Mouse (Mus musculus) stomach, adult 2 months (tissue): ENCODE results near the gene Cnot11. TPM values are rescaled to one million over a fixed set of nuclear protein-coding genes. Genes with fewer than 3 reads are reported as not detected.

Experiments used
- polyA plus RNA-seq: library from polyadenylated mRNA; depleted of rRNA; stranded (reverse); fragments of >200 nt; gene quantifications from 2 replicates; pipeline ENCODE4 v1.2.3, GENCODE M21; 2012; rRNA removed

Cnot11 gene
- polyA plus RNA-seq: 10.4 and 16.4 TPM in 2 replicates

DNA sequence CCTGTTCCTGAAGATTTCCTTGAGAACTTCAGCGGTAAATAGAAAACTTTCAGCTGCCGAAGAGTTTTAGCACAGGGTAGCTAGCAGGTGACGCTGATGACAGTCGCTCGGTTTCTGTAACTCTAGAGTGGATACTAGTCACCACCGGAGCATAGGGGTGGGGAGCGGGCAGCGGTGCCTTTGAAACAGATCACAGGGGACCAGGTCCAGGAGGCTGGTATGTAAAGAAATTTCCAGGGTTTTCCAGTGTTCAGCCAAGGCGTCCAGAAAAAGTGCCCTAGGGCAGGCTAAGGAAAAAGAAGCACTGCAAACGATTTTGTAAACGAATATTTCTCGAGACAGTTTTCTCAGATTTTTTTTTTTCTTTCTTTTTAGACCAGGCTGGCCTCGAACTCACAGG lies at the start of gene Cnot11:
TSS of gene Cnot11 (plus strand) at position 162 of the 400 bp plus-strand sequence.

DNA sequence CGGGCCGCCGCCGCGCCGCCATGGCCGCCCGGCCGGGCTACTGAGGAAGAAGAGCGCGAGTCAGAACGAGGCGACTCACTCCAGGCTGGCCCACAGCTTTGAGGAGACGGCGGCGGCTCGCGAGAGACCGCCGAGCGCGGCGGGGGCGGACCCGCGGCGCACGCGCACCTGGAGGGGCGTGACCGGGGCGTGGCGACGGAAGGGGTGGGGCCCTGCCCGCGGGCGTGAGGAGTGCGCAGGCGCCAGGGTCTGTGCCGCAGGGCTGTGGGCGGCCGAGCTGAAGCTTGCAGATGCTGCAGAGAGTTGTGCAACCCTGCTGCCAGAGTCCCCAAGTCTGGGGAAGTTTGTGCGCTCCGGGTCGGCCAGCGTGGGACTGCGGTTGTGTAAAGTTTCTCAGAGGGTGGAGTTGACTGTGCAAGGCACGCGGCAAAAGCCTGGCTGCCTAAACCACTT lies 42.5 kb downstream of the Cnot11 start, which contains the start of gene Rnf149:
TSS of gene Rnf149 (minus strand) at position 153 of the 453 bp plus-strand sequence.

Other genes with a start within 250 kb of the Cnot11 start
- 14.4 and 27.1 TPM in 2 replicates for gene Rpl31, start 167.2 kb upstream of the Cnot11 start, polyA plus RNA-seq
- gene Tbc1d8, start 56.2 kb upstream of the Cnot11 start, polyA plus RNA-seq: 6.3 and 8.3 TPM in 2 replicates
- gene Rnf149, start 42.4 kb downstream of the Cnot11 start, polyA plus RNA-seq: 25.7 and 38.6 TPM in 2 replicates
- 0.10 and 0.14 TPM in 2 replicates for gene Creg2, start 116.5 kb downstream of the Cnot11 start, polyA plus RNA-seq
- 0.04 and 0.05 TPM in 2 replicates for gene Rfx8, start 186.0 kb downstream of the Cnot11 start, polyA plus RNA-seq